Mouse (Mus musculus) midbrain, embryonic 14.5 days (tissue): ENCODE results near the gene Cela1. TPM values are rescaled to one million over a fixed set of nuclear protein-coding genes. Genes with fewer than 3 reads are reported as not detected.
A peak's percentile ranks its signal among the peaks of the same experiment; 100 is the strongest.

Experiments used
- ATAC-seq: fragments of 200-750 bp; cut with Nextera tagmentation; 2 replicates; pipeline ENCODE4 v1.8.0; 2017; ENCODE audit warnings: moderate number of reproducible peaks, moderate library complexity; ENCODE audit not compliant: low FRiP score, low TSS enrichment
- DNase-seq: peaks from one replicate; pipeline ENCODE4 v3.0.0-alpha.2; 2015
- H3K27ac ChIP-seq: fragments of 300-500 bp; sonication (generic); replicated peaks from 2 replicates; pipeline ENCODE4 v1.5.1; 2014; ENCODE audit warnings: mild to moderate bottlenecking, low read depth, low read length, moderate library complexity
- H3K27me3 ChIP-seq: fragments of 300-500 bp; sonication (generic); 2 replicates; pipeline ENCODE4 v1.6.1; 2014; ENCODE audit warnings: low read length, control low read depth, mixed read lengths; ENCODE audit not compliant: control insufficient read depth, insufficient read depth
- H3K36me3 ChIP-seq: fragments of 300-500 bp; sonication (generic); 2 replicates; pipeline ENCODE4 v1.6.1; 2014; ENCODE audit warnings: low read length, control low read depth; ENCODE audit not compliant: control insufficient read depth, insufficient read depth
- H3K4me1 ChIP-seq: fragments of 300-500 bp; sonication (generic); 2 replicates; pipeline ENCODE4 v1.6.1; 2014; ENCODE audit warnings: mild to moderate bottlenecking, antibody characterized with exemption, low read length, control low read depth; ENCODE audit not compliant: control insufficient read depth, insufficient read depth
- H3K4me2 ChIP-seq: fragments of 300-500 bp; sonication (generic); 2 replicates; pipeline ENCODE4 v1.6.1; 2014; ENCODE audit warnings: mild to moderate bottlenecking, low read length, moderate library complexity
- H3K4me3 ChIP-seq: fragments of 300-500 bp; sonication (generic); replicated peaks from 2 replicates; pipeline ENCODE4 v1.5.1; 2014; ENCODE audit warnings: low read depth, low read length
- H3K9ac ChIP-seq: fragments of 300-500 bp; sonication (generic); replicated peaks from 2 replicates; pipeline ENCODE4 v1.6.1; 2014; ENCODE audit warnings: mild to moderate bottlenecking, low read length, moderate library complexity
- H3K9me3 ChIP-seq: fragments of 300-500 bp; sonication (generic); 2 replicates; pipeline ENCODE4 v1.6.1; 2016; ENCODE audit warnings: low read length, control low read depth, mixed read lengths; ENCODE audit not compliant: control insufficient read depth
- whole genome bisulfite sequencing: fragments of 180-500 bp; shearing (Covaris S2); extraction: QIAGEN DNeasy Blood & Tissue Kit; methylation state at CpG from one replicate; pipeline ENCODE4 v1.1.7; 2014; 5-methylcytosine and 5-hydroxymethylcytosine counted together
- polyA plus RNA-seq: library from polyadenylated mRNA; unstranded; fragments of >200 nt; fragmentation: Nextera tagmentation; extraction: Ambion mirVana; gene quantifications from 2 replicates; pipeline ENCODE4 v1.2.1, GENCODE M21; 2014

Cela1 gene
- polyA plus RNA-seq, 1 experiment from 2014 or later = 0.74 TPM

DNA sequence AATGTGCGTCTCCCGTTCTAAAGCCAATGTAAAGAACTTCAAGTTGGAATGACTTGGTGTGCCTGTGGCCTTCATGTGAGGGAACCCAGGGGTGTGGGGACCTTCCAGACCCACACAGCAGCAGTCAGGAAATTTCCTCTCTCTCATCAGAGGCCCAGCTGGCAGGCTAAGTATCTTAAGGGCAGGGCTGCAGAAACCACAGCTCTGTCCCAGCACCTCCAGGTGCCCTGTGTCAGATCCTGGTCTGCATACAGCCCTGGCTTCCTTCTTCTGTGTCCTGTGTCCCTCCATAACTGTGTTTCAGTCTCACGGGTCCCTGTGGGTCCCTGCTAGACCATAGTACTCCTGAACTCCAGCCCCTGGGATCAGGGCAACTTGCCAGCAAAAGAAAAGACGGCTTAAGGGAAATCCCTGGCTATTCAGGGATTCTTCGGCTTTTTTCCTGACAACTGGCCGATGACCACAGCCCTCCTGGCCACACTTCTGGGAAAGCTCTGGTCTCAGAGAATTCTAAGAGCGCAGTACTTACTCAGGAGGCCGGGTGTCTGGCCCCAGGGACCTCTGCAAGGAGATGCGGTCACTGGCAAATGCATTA, 27.8 kb upstream of the Cela1 start:
- Histone ChIP-seq H3K9ac (no peak overlapping the region), H3K9me3 (no peaks in the 10 kb centered on the region), H3K27ac (no peak overlapping the region), H3K36me3 (no peaks in the 10 kb centered on the region), H3K27me3 (no peaks in the 10 kb centered on the region), H3K4me2 (no peak overlapping the region), H3K4me3 (no peak overlapping the region), H3K4me1 (no peaks in the 10 kb centered on the region)
- DNase-seq (no peak), ATAC-seq (no peak)
- WGBS = 36% methylated on average over 9 of the region's 9 CpGs

DNA sequence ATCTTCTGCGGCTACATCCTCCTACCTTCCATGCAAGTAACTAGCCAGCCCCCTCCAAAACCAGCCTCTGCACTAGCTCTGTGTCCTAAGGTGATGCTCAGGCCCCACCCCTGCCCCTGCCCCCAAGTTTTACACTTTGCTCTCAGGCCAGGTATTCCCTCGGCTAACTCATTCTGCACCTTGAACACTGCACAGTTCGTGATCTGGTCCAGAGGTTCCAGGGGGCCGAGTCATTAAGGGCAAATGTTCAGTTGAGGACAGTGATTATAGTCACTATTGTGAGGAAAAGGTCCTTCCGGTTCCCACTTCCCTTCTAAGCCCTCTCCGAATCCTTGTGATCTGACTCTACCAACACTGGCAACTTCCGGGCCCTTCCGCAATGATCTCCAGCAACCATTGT, 26.7 kb upstream of the Cela1 start:
- Histone ChIP-seq H3K4me1 (no peaks in the 10 kb centered on the region), H3K9me3 (no peaks in the 10 kb centered on the region), H3K4me2 (no peak overlapping the region), H3K4me3 (no peak overlapping the region), H3K9ac (no peak overlapping the region), H3K27ac (no peak overlapping the region), H3K36me3 (no peaks in the 10 kb centered on the region), H3K27me3 (no peaks in the 10 kb centered on the region)
- ATAC-seq = no peak
- no peak for DNase-seq
- WGBS = 90% methylated on average over 8 of the region's 8 CpGs

- no peak overlapping the region for H3K4me2 ChIP-seq
- H3K36me3 ChIP-seq = no peaks in the 10 kb centered on the region
- H3K27ac ChIP-seq = no peak overlapping the region
- no peaks in the 10 kb centered on the region for H3K4me1 ChIP-seq
- DNase-seq = no peak
- no peak for ATAC-seq
- 62% methylated on average over 6 of the region's 6 CpGs for WGBS
- H3K27me3 ChIP-seq = no peaks in the 10 kb centered on the region
- H3K9me3 ChIP-seq = no peaks in the 10 kb centered on the region
- no peak overlapping the region for H3K4me3 ChIP-seq
- H3K9ac ChIP-seq = no peak overlapping the region
Observed at GRCm38 (mm10) chr15:100710838-100711237, 23.1 kb upstream of the Cela1 start.

- H3K4me1 ChIP-seq = no peaks in the 10 kb centered on the region
- whole genome bisulfite sequencing = 81% methylated on average over 8 of the region's 8 CpGs
- H3K4me3 ChIP-seq = no peak overlapping the region
- H3K4me2 ChIP-seq = no peak overlapping the region
- H3K27ac ChIP-seq = no peak overlapping the region
- no peaks in the 10 kb centered on the region for H3K27me3 ChIP-seq
- H3K9ac ChIP-seq = no peak overlapping the region
- H3K36me3 ChIP-seq = no peaks in the 10 kb centered on the region
- no peak for ATAC-seq
- DNase-seq = no peak
- no peaks in the 10 kb centered on the region for H3K9me3 ChIP-seq
Observed at GRCm38 (mm10) chr15:100708433-100709078, 20.8 kb upstream of the Cela1 start.

DNA sequence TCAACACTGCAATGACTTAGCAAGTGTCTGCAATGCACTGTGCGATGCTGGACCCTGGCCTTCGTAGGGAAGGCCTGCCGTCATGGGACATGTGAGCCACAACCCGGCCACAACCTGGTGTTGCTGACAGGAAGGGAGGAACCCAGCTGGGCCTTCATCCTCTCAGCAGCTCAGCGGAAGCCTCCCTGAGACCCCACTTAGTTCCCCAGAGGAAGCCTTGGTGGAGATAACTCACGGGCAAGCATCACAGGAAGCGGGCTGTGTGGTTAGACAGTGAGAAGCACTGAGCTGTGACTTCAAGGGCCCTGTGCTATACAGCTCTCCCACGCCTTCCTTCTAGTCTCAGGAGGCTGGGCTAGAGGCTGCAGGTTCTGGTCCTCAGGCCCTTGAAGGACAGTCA, 18.5 kb upstream of the Cela1 start:
- H3K4me2 ChIP-seq = no peak overlapping the region
- no peaks in the 10 kb centered on the region for H3K4me1 ChIP-seq
- no peak overlapping the region for H3K4me3 ChIP-seq
- DNase-seq (no peak), ATAC-seq (no peak)
- no peak overlapping the region for H3K9ac ChIP-seq
- H3K27ac ChIP-seq = no peak overlapping the region
- WGBS = 69% methylated on average over 8 of the region's 8 CpGs
- no peaks in the 10 kb centered on the region for H3K9me3 ChIP-seq
- H3K27me3 ChIP-seq = no peaks in the 10 kb centered on the region
- no peaks in the 10 kb centered on the region for H3K36me3 ChIP-seq

DNA sequence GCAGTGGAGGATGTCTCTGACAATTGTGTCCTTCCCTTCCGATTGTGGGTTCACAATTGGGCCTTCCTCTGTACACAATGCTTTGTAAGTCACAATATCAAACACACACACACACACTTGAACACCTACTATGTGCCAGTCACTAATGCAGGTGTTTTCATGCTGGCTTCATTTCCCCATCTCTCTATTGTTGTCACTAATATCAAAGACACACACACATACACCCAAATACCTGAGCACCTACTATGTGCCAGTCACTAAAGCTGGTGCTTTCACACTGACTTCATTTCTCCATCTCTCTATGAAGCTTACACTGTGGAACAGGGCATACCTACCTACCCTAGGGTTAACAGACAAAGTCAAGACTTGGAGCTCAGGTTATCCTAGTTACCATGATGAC, 17.7 kb upstream of the Cela1 start:
- no peaks in the 10 kb centered on the region for H3K9me3 ChIP-seq
- no peak overlapping the region for H3K4me2 ChIP-seq
- no peak overlapping the region for H3K4me3 ChIP-seq
- H3K9ac ChIP-seq = no peak overlapping the region
- WGBS = 80% methylated on average over 1 of the region's 1 CpGs
- ATAC-seq = no peak
- no peaks in the 10 kb centered on the region for H3K27me3 ChIP-seq
- H3K27ac ChIP-seq = no peak overlapping the region
- DNase-seq = no peak
- no peaks in the 10 kb centered on the region for H3K4me1 ChIP-seq
- no peaks in the 10 kb centered on the region for H3K36me3 ChIP-seq

DNA sequence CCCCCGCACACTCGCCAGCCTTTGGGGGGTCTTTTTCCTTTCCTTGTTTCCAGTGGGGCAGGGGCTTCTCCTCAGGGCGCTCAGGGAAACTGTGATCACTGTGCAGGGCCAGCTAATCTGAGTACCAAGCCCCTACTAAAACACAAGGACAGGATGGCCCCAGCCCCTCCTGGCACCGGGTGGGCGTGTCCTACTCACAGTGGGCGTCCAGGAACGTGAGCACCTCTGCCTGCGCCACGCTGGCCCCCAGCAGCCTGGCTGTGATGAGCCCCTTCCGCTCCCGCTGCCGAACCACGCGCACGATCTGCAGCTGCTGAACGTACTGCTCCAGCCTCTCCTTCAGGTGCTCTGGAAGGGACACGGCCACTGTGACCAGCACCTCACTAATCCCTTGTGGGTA, 16.2 kb upstream of the Cela1 start:
- WGBS = 9% methylated on average over 17 of the region's 17 CpGs
- peak; percentile 18 for DNase-seq
- Histone ChIP-seq H3K27me3 (no peaks in the 10 kb centered on the region), H3K4me2 (peak overlapping the region; percentile 32; the same call in 1 of the 2 replicates), H3K4me1 (no peaks in the 10 kb centered on the region), H3K4me3 (no peak overlapping the region), H3K9ac (no peak overlapping the region; the same call in 1 of the 2 replicates), H3K27ac (no peak overlapping the region), H3K36me3 (no peaks in the 10 kb centered on the region), H3K9me3 (no peaks in the 10 kb centered on the region)
- ATAC-seq = no peak

- Histone ChIP-seq H3K4me3 (no peak overlapping the region), H3K9me3 (no peaks in the 10 kb centered on the region), H3K4me1 (no peaks in the 10 kb centered on the region), H3K27me3 (no peaks in the 10 kb centered on the region), H3K4me2 (no peak overlapping the region), H3K27ac (no peak overlapping the region), H3K36me3 (no peaks in the 10 kb centered on the region), H3K9ac (no peak overlapping the region)
- DNase-seq (no peak), ATAC-seq (no peak)
- 77% methylated on average over 6 of the region's 6 CpGs for WGBS
Observed at GRCm38 (mm10) chr15:100701856-100702255, 14.1 kb upstream of the Cela1 start.

GRCm38 (mm10) chr15:100701108-100701507, 13.4 kb upstream of the Cela1 start:
- H3K27me3 ChIP-seq = no peaks in the 10 kb centered on the region
- ATAC-seq = no peak

More at GRCm38 (mm10) chr15:100701108-100701507, 13.4 kb upstream of the Cela1 start:
- no peaks in the 10 kb centered on the region for H3K36me3 ChIP-seq
- no peak overlapping the region for H3K4me2 ChIP-seq
- 66% methylated on average over 10 of the region's 10 CpGs for WGBS
- H3K4me3 ChIP-seq = no peak overlapping the region
- no peak overlapping the region for H3K9ac ChIP-seq
- H3K9me3 ChIP-seq = no peaks in the 10 kb centered on the region
- H3K4me1 ChIP-seq = no peaks in the 10 kb centered on the region
- no peak overlapping the region for H3K27ac ChIP-seq
- DNase-seq = no peak
